Mouse (Mus musculus) kidney, embryonic 15.5 days (tissue): ENCODE measurements around the gene Chp1. TPM values are rescaled to one million over a fixed set of nuclear protein-coding genes. Genes with fewer than 3 reads are reported as not detected.
"Not testable (repeated sequence)": the region's sequence is repeated elsewhere in the genome, so short reads cannot be mapped to it uniquely, and the experiment has no call there.

ENCODE experiments used
- ATAC-seq: fragments of 200-750 bp; cut with Nextera tagmentation; replicated peaks from 2 replicates; pipeline ENCODE4 v1.8.0; 2017; ENCODE audit warnings: moderate TSS enrichment; ENCODE audit not compliant: low FRiP score
- H3K27ac ChIP-seq: fragments of 300-500 bp; sonication (generic); 2 replicates; pipeline ENCODE4 v1.5.1; 2015; ENCODE audit warnings: mild to moderate bottlenecking, inconsistent platforms
- H3K27me3 ChIP-seq: fragments of 300-500 bp; sonication (generic); 2 replicates; pipeline ENCODE4 v1.6.1; 2015; ENCODE audit warnings: inconsistent platforms
- H3K36me3 ChIP-seq: fragments of 300-500 bp; sonication (generic); 2 replicates; pipeline ENCODE4 v1.6.1; 2015; ENCODE audit warnings: inconsistent platforms
- H3K4me1 ChIP-seq: fragments of 300-500 bp; sonication (generic); 2 replicates; pipeline ENCODE4 v1.6.1; 2015; ENCODE audit warnings: inconsistent platforms
- H3K4me2 ChIP-seq: fragments of 300-500 bp; sonication (generic); 2 replicates; pipeline ENCODE4 v1.6.1; 2015; ENCODE audit warnings: moderate library complexity, mild to moderate bottlenecking, inconsistent platforms
- H3K4me3 ChIP-seq: fragments of 300-500 bp; sonication (generic); replicated peaks from 2 replicates; pipeline ENCODE4 v1.5.1; 2015; ENCODE audit warnings: mild to moderate bottlenecking, inconsistent platforms
- H3K9ac ChIP-seq: fragments of 300-500 bp; sonication (generic); 2 replicates; pipeline ENCODE4 v1.6.1; 2015; ENCODE audit warnings: mild to moderate bottlenecking, inconsistent platforms
- H3K9me3 ChIP-seq: fragments of 300-500 bp; sonication (generic); replicated peaks from 2 replicates; pipeline ENCODE4 v1.6.1; 2016; ENCODE audit warnings: inconsistent platforms
- WGBS: fragments of 180-500 bp; shearing (Covaris S2); methylation state at CpG from one replicate; pipeline ENCODE4 v1.1.7; 2015; ENCODE audit warnings: mixed read lengths; 5-methylcytosine and 5-hydroxymethylcytosine counted together
- polyA plus RNA-seq: library from polyadenylated mRNA; unstranded; fragments of >200 nt; fragmentation: Nextera tagmentation; extraction: Ambion mirVana; gene quantifications from 2 replicates; pipeline ENCODE4 v1.2.1, GENCODE M21; 2015

Chp1 gene
- polyA plus RNA-seq, 1 experiment from 2014 or later: 60.3 TPM

- no peak overlapping the region for H3K27ac ChIP-seq
- H3K4me1 ChIP-seq: 0 out of 2 replicates have a peak, but pooled peaks cover 4% of the 10 kb centered on the region
- H3K9me3 ChIP-seq: no peaks in the 10 kb centered on the region
- no peak overlapping the region for H3K4me3 ChIP-seq
- no peak for ATAC-seq
- peaks cover 82% of the 10 kb centered on the region for H3K36me3 ChIP-seq
- H3K9ac ChIP-seq: no peak overlapping the region
- H3K27me3 ChIP-seq: no peaks in the 10 kb centered on the region
- H3K4me2 ChIP-seq: no peak overlapping the region
- 75% methylated on average over 1 of the region's 1 CpGs for WGBS
Measured at GRCm38 (mm10) chr2:119602488-119602887, 55.0 kb downstream of the Chp1 start.

- no peak overlapping the region for H3K9ac ChIP-seq
- no peak for ATAC-seq
- 71% methylated on average over 2 of the region's 2 CpGs for WGBS
- H3K27ac ChIP-seq: no peak overlapping the region
- H3K4me3 ChIP-seq: no peak overlapping the region
- H3K27me3 ChIP-seq: no peaks in the 10 kb centered on the region
- H3K9me3 ChIP-seq: no peaks in the 10 kb centered on the region
- H3K4me1 ChIP-seq: 0 out of 2 replicates have a peak, but pooled peaks cover 4% of the 10 kb centered on the region
- no peak overlapping the region for H3K4me2 ChIP-seq
- H3K36me3 ChIP-seq: peaks cover 84% of the 10 kb centered on the region
Measured at GRCm38 (mm10) chr2:119603909-119604308, 56.4 kb downstream of the Chp1 start.

GRCm38 (mm10) chr2:119605361-119605973 lies 58.0 kb downstream of the Chp1 start:
- Histone ChIP-seq H3K9me3 (no peaks in the 10 kb centered on the region), H3K27me3 (no peaks in the 10 kb centered on the region), H3K4me1 (0 out of 2 replicates have a peak, but pooled peaks cover 4% of the 10 kb centered on the region), H3K36me3 (peaks cover 87% of the 10 kb centered on the region), H3K27ac (no peak overlapping the region), H3K4me3 (no peak overlapping the region), H3K4me2 (no peak overlapping the region), H3K9ac (no peak overlapping the region)
- no peak for ATAC-seq
- WGBS: 83% methylated on average over 6 of the region's 6 CpGs

- H3K36me3 ChIP-seq: peaks cover 87% of the 10 kb centered on the region
- no peaks in the 10 kb centered on the region for H3K27me3 ChIP-seq
- H3K4me1 ChIP-seq: no peaks in the 10 kb centered on the region
- H3K4me2 ChIP-seq: no peak overlapping the region
- 88% methylated on average over 4 of the region's 4 CpGs for WGBS
- H3K27ac ChIP-seq: no peak overlapping the region
- no peak for ATAC-seq
- H3K9ac ChIP-seq: no peak overlapping the region
- no peaks in the 10 kb centered on the region for H3K9me3 ChIP-seq
- no peak overlapping the region for H3K4me3 ChIP-seq
Measured at GRCm38 (mm10) chr2:119607023-119607422, 59.5 kb downstream of the Chp1 start.

DNA sequence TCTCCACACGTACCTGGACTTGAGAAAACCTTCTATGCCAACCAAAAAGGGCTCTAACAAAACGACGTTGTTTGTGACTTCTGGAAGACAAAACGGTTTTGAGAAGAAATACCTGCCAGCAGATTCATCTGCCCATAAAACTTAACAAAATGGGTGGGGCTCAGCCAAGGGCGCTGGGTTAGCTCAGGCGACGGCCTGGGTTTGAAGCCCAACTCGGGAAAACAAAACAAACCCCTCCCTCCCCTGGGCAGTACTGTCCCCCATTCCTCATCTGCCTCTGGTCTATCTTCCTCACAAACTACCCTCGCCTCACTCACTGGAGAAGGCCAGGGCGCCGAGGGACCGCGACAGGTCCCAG lies 70.3 kb downstream of the Chp1 start:
- H3K36me3 ChIP-seq: peaks cover 8% of the 10 kb centered on the region; the same call in 1 of the 2 replicates
- H3K4me1 ChIP-seq: peaks cover 29% of the 10 kb centered on the region
- WGBS: under 1% methylated on average over 13 of the region's 13 CpGs
- peak overlapping the region; percentile 74 for H3K4me2 ChIP-seq
- H3K9ac ChIP-seq: peak overlapping the region; percentile 68
- no peaks in the 10 kb centered on the region for H3K9me3 ChIP-seq
- ATAC-seq: no peak
- peak overlapping the region; percentile 77 for H3K27ac ChIP-seq
- no peaks in the 10 kb centered on the region for H3K27me3 ChIP-seq
- peak overlapping the region; percentile 81 for H3K4me3 ChIP-seq

DNA sequence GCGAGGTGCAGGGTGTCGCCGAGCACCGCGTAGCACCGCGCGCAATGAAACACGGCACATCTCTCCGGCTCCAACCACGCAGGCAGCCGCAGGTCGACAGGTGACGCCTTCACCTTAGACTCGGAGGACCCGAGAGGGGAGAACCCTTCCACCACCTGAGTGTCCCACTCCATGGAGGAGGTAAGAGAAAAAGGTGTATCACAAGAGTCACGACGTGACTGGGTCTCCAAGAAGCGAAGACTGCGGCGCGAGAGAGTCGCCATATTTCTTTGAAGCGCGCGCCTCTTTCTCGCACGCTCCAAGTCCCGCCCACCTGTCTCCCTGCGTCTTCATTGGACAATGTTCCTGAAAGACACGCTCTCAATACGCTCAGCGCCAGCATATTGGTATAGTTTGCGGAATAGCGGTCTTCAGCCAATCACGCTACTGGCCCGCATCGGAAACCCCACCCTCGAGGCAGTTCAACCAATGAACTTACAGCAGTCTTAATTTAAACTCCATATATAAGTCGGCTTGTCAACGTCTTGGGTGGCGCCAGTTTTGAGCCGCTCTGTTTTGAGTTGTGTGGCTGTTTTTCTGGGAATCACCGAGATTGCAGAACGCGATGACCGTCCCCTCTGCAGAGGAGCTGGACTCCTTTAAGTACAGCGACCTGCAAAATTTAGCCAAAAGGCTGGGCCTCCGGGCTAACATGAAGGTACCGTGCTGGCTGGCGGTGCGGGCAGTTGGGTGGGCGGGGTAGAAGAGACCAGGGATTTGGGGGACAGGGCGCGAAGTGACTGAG lies 70.9 kb downstream of the Chp1 start, which contains the start of the genes Nusap1 and Oip5:
TSS of gene Nusap1 (plus strand) at position 100 of the 784 bp plus-strand sequence.
TSS of gene Oip5 (minus strand) at position 271 of the 784 bp plus-strand sequence.
- Histone ChIP-seq H3K27me3 (no peaks in the 10 kb centered on the region), H3K4me3 (peak within 1 kb of the TSS; percentile 81), H3K36me3 (peaks cover 12% of the 10 kb centered on the region), H3K4me2 (peak within 1 kb of the TSS; percentile 76), H3K27ac (peak within 1 kb of the TSS; percentile 77), H3K9ac (peak within 1 kb of the TSS; percentile 68), H3K9me3 (no peaks in the 10 kb centered on the region), H3K4me1 (peaks cover 29% of the 10 kb centered on the region)
- under 1% methylated on average over 55 of the region's 55 CpGs for WGBS
- peak; percentile 100 for ATAC-seq

GRCm38 (mm10) chr2:119619002-119619401 lies 71.5 kb downstream of the Chp1 start:
- not testable (repeated sequence) for H3K27me3 ChIP-seq, ATAC-seq, H3K9me3 ChIP-seq
- Histone ChIP-seq H3K9ac (peak overlapping the region; percentile 27), H3K36me3 (peaks cover 15% of the 10 kb centered on the region), H3K27ac (peak overlapping the region; percentile 42), H3K4me3 (peak overlapping the region; percentile 81), H3K4me2 (peak overlapping the region; percentile 76), H3K4me1 (peaks cover 29% of the 10 kb centered on the region)
- WGBS: 8% methylated on average over 6 of the region's 6 CpGs

- Histone ChIP-seq H3K4me1 (peaks cover 29% of the 10 kb centered on the region), H3K9me3 (no peaks in the 10 kb centered on the region), H3K27me3 (no peaks in the 10 kb centered on the region), H3K36me3 (peaks cover 33% of the 10 kb centered on the region), H3K4me3 (no peak overlapping the region; the same call in 1 of the 2 replicates), H3K4me2 (peak overlapping the region; percentile 31), H3K9ac (no peak overlapping the region), H3K27ac (no peak overlapping the region)
- ATAC-seq: no peak
- WGBS: 96% methylated on average over 2 of the region's 2 CpGs
Measured at GRCm38 (mm10) chr2:119621302-119621701, 73.8 kb downstream of the Chp1 start.

Other genes with a start within 250 kb of the Chp1 start
- 9.9 and 10.5 TPM in 2 replicates for gene Dll4, start 221.9 kb upstream of the Chp1 start, polyA plus RNA-seq
- gene Chac1, start 196.5 kb upstream of the Chp1 start, polyA plus RNA-seq: 0.91 and 0.98 TPM in 2 replicates
- gene Ino80, start 70.0 kb upstream of the Chp1 start, polyA plus RNA-seq: 4.4 and 4.6 TPM in 2 replicates
- 0.35 and 0.71 TPM in 2 replicates for gene Exd1, start 70 bp upstream of the Chp1 start, polyA plus RNA-seq
- 77.0 and 79.8 TPM in 2 replicates for gene Nusap1, start 70.6 kb downstream of the Chp1 start, polyA plus RNA-seq
- gene Oip5, start 70.8 kb downstream of the Chp1 start, polyA plus RNA-seq: 30.7 and 31.5 TPM in 2 replicates
- 51.8 and 52.3 TPM in 2 replicates for gene Ndufaf1, start 115.1 kb downstream of the Chp1 start, polyA plus RNA-seq
- 44.7 and 45.9 TPM in 2 replicates for gene Rtf1, start 127.4 kb downstream of the Chp1 start, polyA plus RNA-seq
- gene Itpka, start 194.6 kb downstream of the Chp1 start, polyA plus RNA-seq: 1.2 and 1.5 TPM in 2 replicates
- gene Ltk, start 212.7 kb downstream of the Chp1 start, polyA plus RNA-seq: 0.53 and 0.95 TPM in 2 replicates
- 29.9 and 34.1 TPM in 2 replicates for gene Rpap1, start 239.8 kb downstream of the Chp1 start, polyA plus RNA-seq